Mouse (Mus musculus): ENCODE measurements at regions not wholly inside any gene's neighbourhood (a gene's known extent, or its start where the extent isn't known, plus 50 kb on each side); places are given as distances from the start of the nearest gene placed in this dataset.

DNA sequence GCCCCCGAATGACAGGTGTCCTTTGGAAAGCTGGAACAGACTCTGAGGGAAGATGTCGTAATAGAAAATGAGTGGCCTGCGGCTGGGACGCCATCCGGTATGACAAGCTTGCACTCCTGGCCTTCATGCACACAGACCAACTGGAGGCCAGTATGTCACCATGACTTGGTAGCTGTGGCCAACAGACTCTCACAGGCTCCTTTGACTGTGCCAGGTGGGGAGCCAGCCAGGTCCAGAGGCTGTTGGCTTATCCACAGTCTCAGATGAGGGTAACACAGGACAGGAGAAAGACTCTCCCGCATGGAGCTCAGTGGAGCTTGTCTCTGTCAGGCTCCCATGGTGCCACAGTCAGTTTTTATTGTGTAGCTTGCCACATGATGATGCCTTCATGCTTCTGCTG is 219.7 kb downstream of the Sox2 start:
- WGBS = 96% methylated on average over 6 of the region's 6 CpGs
- H3K4me1 ChIP-seq (ENCODE audit: control insufficient read depth, insufficient read depth, low read length) = no peaks in the 10 kb centered on the region
- ATAC-seq (ENCODE audit: insufficient read depth, low FRiP score) = no peak

DNA sequence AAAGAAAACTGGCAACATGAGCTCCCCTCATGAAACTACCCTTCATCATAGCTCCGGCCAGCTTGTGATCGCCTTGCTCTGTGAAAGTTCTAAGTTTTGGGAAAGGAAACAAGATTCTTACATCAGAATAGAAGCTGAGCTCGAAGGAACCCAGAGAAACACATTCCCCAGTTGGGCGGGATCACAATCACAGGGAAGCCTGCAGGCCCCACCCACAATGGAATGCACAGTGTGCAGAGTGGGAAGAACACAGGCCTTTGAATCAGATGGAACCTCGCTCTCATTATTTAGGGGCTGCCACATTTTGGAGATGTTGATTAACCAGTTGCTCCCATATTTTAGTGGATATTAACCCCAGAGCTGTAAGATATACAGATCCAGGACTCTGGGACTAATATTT is 234.9 kb downstream of the Sox2 start:
- H3K9ac ChIP-seq (ENCODE audit: low read length) = no peak overlapping the region
- no peaks in the 10 kb centered on the region for H3K9me3 ChIP-seq (replicated peaks; ENCODE audit: control insufficient read depth, low read length)
- no peak overlapping the region for H3K4me3 ChIP-seq (replicated peaks; ENCODE audit: low read length)
- no peaks in the 10 kb centered on the region for H3K4me1 ChIP-seq (ENCODE audit: control insufficient read depth, insufficient read depth, low read length)
- 57% methylated on average over 5 of the region's 5 CpGs for WGBS
- H3K36me3 ChIP-seq (ENCODE audit: control insufficient read depth, insufficient read depth, low read length) = no peaks in the 10 kb centered on the region
- peak; percentile 59; the same call in 1 of the 2 replicates for ATAC-seq (ENCODE audit: insufficient read depth, low FRiP score)
- H3K4me2 ChIP-seq (ENCODE audit: low read depth, low read length) = no peak overlapping the region
- no peak overlapping the region for H3K27ac ChIP-seq (ENCODE audit: low read length)
- H3K27me3 ChIP-seq (ENCODE audit: control insufficient read depth, insufficient read depth, low read length) = no peaks in the 10 kb centered on the region

More for the DNA sequence above, 219.7 kb downstream of the Sox2 start:
- Histone ChIP-seq H3K27me3 (ENCODE audit: control insufficient read depth, insufficient read depth, low read length) (no peaks in the 10 kb centered on the region), H3K4me2 (ENCODE audit: low read depth, low read length) (no peak overlapping the region), H3K27ac (ENCODE audit: low read length) (no peak overlapping the region), H3K9me3 (replicated peaks; ENCODE audit: control insufficient read depth, low read length) (no peaks in the 10 kb centered on the region), H3K36me3 (ENCODE audit: control insufficient read depth, insufficient read depth, low read length) (no peaks in the 10 kb centered on the region), H3K9ac (ENCODE audit: low read length) (no peak overlapping the region), H3K4me3 (replicated peaks; ENCODE audit: low read length) (no peak overlapping the region)

DNA sequence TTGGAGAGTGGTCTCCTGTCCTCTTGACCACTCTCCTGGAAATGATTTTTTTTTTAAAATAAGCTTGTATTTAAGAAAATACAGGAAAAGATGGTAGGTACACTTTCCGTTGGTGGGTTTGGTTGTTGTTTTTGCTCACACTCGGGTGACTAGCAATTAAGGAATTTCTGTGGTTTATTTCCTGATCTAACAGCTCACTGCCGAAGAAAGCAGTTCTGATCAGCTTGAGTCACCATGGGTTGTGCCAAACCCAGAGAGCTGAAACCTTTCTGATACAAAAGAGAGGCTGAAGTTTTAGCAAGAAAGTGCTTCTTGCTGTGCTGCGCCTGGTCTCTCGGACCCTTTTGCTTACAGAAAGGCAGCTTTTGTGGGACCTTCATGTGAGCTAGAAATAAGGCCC is 243.2 kb downstream of the Sox2 start:
- H3K4me3 ChIP-seq (replicated peaks; ENCODE audit: low read length) = no peak overlapping the region
- no peak overlapping the region for H3K27ac ChIP-seq (ENCODE audit: low read length)
- no peaks in the 10 kb centered on the region for H3K36me3 ChIP-seq (ENCODE audit: control insufficient read depth, insufficient read depth, low read length)
- 75% methylated on average over 5 of the region's 5 CpGs for WGBS
- H3K9me3 ChIP-seq (replicated peaks; ENCODE audit: control insufficient read depth, low read length) = peaks cover 12% of the 10 kb centered on the region; the same call in 1 of the 2 replicates
- H3K4me1 ChIP-seq (ENCODE audit: control insufficient read depth, insufficient read depth, low read length) = no peaks in the 10 kb centered on the region
- no peaks in the 10 kb centered on the region for H3K27me3 ChIP-seq (ENCODE audit: control insufficient read depth, insufficient read depth, low read length)
- no peak overlapping the region for H3K9ac ChIP-seq (ENCODE audit: low read length)
- no peak for ATAC-seq (ENCODE audit: insufficient read depth, low FRiP score)
- no peak overlapping the region for H3K4me2 ChIP-seq (ENCODE audit: low read depth, low read length)

DNA sequence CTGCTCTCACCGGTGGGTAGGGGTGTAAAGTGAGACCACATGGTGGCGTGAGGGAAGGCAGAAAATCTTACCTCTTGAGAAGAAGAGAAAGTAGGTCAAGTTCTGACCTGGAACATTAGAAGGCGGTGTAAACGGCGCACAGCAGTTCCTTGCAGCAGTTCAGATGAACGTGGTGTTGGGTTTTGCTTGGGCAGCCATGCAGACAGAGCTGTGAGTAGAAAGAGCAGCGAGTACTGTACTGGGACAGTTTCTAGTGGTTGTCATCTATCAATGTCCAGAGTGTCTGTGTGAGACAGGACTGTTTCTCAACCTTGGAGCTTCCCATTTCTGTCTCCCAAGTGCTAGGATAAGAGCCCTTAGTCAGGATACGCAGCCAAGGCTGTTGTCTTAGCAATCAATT is 252.9 kb downstream of the Sox2 start:
- Histone ChIP-seq H3K27ac (ENCODE audit: low read length) (no peak overlapping the region), H3K9me3 (replicated peaks; ENCODE audit: control insufficient read depth, low read length) (no peaks in the 10 kb centered on the region), H3K27me3 (ENCODE audit: control insufficient read depth, insufficient read depth, low read length) (no peaks in the 10 kb centered on the region), H3K4me2 (ENCODE audit: low read depth, low read length) (no peak overlapping the region), H3K4me3 (replicated peaks; ENCODE audit: low read length) (no peak overlapping the region), H3K9ac (ENCODE audit: low read length) (no peak overlapping the region), H3K4me1 (ENCODE audit: control insufficient read depth, insufficient read depth, low read length) (peaks cover 3% of the 10 kb centered on the region; the same call in 1 of the 2 replicates), H3K36me3 (ENCODE audit: control insufficient read depth, insufficient read depth, low read length) (no peaks in the 10 kb centered on the region)
- 80% methylated on average over 8 of the region's 8 CpGs for WGBS
- no peak for ATAC-seq (ENCODE audit: insufficient read depth, low FRiP score)

DNA sequence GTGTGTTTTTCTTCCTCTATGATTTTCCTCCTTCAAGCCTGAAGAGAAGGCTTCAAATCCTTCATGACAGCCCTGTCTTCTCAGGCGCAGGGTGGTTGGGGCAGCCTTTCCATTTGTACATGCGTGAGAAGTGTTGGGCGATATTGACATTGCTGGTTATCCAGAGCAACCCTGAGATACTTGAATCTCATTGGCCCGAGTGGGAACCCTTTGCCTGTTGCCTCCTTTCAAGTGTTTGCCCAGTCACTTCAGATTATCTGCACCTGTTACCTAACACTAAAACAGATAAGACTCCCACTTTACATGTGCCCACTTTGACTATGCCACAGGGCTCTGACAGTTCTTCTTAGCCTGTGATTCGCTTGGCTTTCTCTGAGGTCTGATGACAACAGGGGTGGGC is 258.3 kb downstream of the Sox2 start:
- WGBS = 56% methylated on average over 5 of the region's 5 CpGs
- Histone ChIP-seq H3K36me3 (ENCODE audit: control insufficient read depth, insufficient read depth, low read length) (no peaks in the 10 kb centered on the region), H3K4me1 (ENCODE audit: control insufficient read depth, insufficient read depth, low read length) (peaks cover 7% of the 10 kb centered on the region), H3K4me3 (replicated peaks; ENCODE audit: low read length) (no peak overlapping the region), H3K9me3 (replicated peaks; ENCODE audit: control insufficient read depth, low read length) (no peaks in the 10 kb centered on the region), H3K9ac (ENCODE audit: low read length) (no peak overlapping the region), H3K4me2 (ENCODE audit: low read depth, low read length) (peak overlapping the region; percentile 6; the same call in 1 of the 2 replicates), H3K27ac (ENCODE audit: low read length) (peak overlapping the region; percentile 78), H3K27me3 (ENCODE audit: control insufficient read depth, insufficient read depth, low read length) (no peaks in the 10 kb centered on the region)
- ATAC-seq (ENCODE audit: insufficient read depth, low FRiP score) = peak; percentile 74

DNA sequence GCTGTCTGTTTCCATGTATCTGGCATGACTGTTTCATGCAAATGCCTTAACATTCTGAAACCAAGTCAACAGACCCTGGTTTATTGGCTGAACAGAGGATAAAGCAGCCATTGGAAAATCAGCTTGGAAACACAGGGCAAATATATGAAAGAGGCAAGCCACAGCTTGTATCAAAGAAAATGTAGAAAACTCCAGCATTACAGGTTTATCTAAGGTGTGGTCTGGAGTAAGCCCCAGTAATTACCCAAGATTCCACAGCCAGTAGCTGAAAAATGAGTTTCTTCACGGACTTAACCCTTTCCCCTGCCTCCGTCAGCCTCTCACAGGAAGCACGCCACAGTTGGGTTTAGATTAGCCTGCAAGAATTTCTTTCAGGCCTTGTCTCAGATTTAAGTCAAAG is 259.1 kb downstream of the Sox2 start:
- 50% methylated on average over 3 of the region's 3 CpGs for WGBS
- H3K9me3 ChIP-seq (replicated peaks; ENCODE audit: control insufficient read depth, low read length) = no peaks in the 10 kb centered on the region
- H3K4me1 ChIP-seq (ENCODE audit: control insufficient read depth, insufficient read depth, low read length) = peaks cover 7% of the 10 kb centered on the region
- H3K36me3 ChIP-seq (ENCODE audit: control insufficient read depth, insufficient read depth, low read length) = no peaks in the 10 kb centered on the region
- no peak overlapping the region for H3K4me3 ChIP-seq (replicated peaks; ENCODE audit: low read length)
- ATAC-seq (ENCODE audit: insufficient read depth, low FRiP score) = peak; percentile 63
- peak overlapping the region; percentile 78 for H3K27ac ChIP-seq (ENCODE audit: low read length)
- H3K9ac ChIP-seq (ENCODE audit: low read length) = no peak overlapping the region; the same call in 1 of the 2 replicates
- peak overlapping the region; percentile 6; the same call in 1 of the 2 replicates for H3K4me2 ChIP-seq (ENCODE audit: low read depth, low read length)
- H3K27me3 ChIP-seq (ENCODE audit: control insufficient read depth, insufficient read depth, low read length) = no peaks in the 10 kb centered on the region

DNA sequence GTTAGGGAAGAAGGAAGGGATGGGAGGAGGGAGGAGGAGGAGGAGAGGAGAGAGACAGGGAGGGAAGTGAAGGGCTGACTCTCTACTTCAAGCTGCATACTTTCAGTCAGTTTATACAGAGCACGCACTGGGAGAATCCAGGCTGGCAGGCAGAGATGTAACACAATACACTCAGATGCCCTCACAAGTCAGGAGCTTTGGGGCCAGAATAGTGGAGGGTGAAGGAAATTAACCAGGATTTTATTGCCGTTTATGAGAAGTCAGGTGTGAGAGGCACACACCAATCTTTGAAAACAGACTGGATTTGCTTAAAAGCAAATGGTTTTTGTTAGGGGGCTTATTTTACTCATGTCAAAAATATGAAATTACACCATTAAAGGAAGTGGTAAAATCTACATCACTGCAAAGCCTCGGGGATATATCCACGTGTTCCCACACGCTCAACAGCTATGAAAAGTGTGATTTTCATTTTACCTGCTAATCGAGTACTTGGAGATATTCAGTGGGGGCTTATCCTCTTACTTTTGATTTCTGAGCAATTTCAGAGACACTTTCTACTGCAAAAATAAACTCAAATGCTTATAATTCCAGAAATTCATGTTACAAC is 268.2 kb downstream of the Sox2 start:
- Histone ChIP-seq H3K4me3 (replicated peaks; ENCODE audit: low read length) (no peak overlapping the region), H3K4me2 (ENCODE audit: low read depth, low read length) (no peak overlapping the region), H3K36me3 (ENCODE audit: control insufficient read depth, insufficient read depth, low read length) (no peaks in the 10 kb centered on the region), H3K27ac (ENCODE audit: low read length) (0 out of 2 replicates have a peak overlapping the region, but pooled peaks have one; percentile 6), H3K4me1 (ENCODE audit: control insufficient read depth, insufficient read depth, low read length) (no peaks in the 10 kb centered on the region), H3K9ac (ENCODE audit: low read length) (no peak overlapping the region), H3K27me3 (ENCODE audit: control insufficient read depth, insufficient read depth, low read length) (no peaks in the 10 kb centered on the region), H3K9me3 (replicated peaks; ENCODE audit: control insufficient read depth, low read length) (no peaks in the 10 kb centered on the region)
- 39% methylated on average over 6 of the region's 6 CpGs for WGBS
- no peak for ATAC-seq (ENCODE audit: insufficient read depth, low FRiP score)

DNA sequence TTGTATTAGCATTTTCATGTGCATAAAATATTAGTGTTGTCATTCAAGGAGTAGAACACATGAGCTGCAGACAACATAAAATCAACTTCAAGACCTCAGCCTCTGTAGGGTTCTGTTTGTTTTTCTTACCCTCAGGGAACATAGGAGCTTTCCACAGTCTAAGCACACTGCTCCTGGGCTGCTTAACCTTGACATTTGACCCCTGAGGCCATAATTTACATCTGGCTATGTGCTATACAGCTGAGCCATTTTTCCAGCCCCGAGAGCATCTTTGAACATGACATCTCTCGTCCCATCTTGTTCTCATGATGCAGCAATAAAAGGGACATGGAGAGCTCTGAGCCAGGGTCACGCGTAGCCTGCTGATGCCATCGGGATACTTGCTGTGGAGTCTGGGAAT is 270.3 kb downstream of the Sox2 start:
- no peak overlapping the region for H3K4me3 ChIP-seq (replicated peaks; ENCODE audit: low read length)
- no peak overlapping the region for H3K9ac ChIP-seq (ENCODE audit: low read length)
- H3K4me2 ChIP-seq (ENCODE audit: low read depth, low read length) = no peak overlapping the region
- no peak for ATAC-seq (ENCODE audit: insufficient read depth, low FRiP score)
- H3K36me3 ChIP-seq (ENCODE audit: control insufficient read depth, insufficient read depth, low read length) = no peaks in the 10 kb centered on the region
- H3K4me1 ChIP-seq (ENCODE audit: control insufficient read depth, insufficient read depth, low read length) = no peaks in the 10 kb centered on the region
- 76% methylated on average over 5 of the region's 5 CpGs for WGBS
- H3K9me3 ChIP-seq (replicated peaks; ENCODE audit: control insufficient read depth, low read length) = no peaks in the 10 kb centered on the region
- H3K27me3 ChIP-seq (ENCODE audit: control insufficient read depth, insufficient read depth, low read length) = no peaks in the 10 kb centered on the region
- H3K27ac ChIP-seq (ENCODE audit: low read length) = no peak overlapping the region

DNA sequence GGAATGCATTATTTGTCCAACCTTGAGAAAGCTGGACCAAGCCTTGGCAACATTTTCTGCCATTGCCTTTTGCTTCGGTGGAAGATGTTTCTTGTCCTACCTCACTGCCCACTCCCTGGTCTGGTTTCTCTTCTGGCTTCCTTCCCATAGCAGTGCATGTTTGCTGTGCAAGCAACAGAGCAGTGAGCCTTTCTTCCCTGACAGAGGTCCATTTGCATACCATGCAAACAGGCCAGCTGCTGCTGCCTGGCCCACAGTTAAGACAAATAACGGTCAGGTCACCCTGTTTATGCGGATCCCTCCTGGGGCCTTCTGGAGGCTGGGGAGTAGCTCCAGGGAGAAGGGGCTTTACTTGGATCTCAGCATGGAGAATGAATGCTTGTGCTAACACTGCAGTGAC is 299.7 kb downstream of the Sox2 start:
- WGBS = 21% methylated on average over 3 of the region's 3 CpGs
- Histone ChIP-seq H3K9me3 (replicated peaks; ENCODE audit: control insufficient read depth, low read length) (no peaks in the 10 kb centered on the region), H3K27me3 (ENCODE audit: control insufficient read depth, insufficient read depth, low read length) (no peaks in the 10 kb centered on the region), H3K9ac (ENCODE audit: low read length) (no peak overlapping the region), H3K36me3 (ENCODE audit: control insufficient read depth, insufficient read depth, low read length) (no peaks in the 10 kb centered on the region), H3K27ac (ENCODE audit: low read length) (no peak overlapping the region), H3K4me3 (replicated peaks; ENCODE audit: low read length) (no peak overlapping the region), H3K4me1 (ENCODE audit: control insufficient read depth, insufficient read depth, low read length) (no peaks in the 10 kb centered on the region), H3K4me2 (ENCODE audit: low read depth, low read length) (no peak overlapping the region)
- no peak for ATAC-seq (ENCODE audit: insufficient read depth, low FRiP score)
